Mouse (Mus musculus) WW6 (cell line): ENCODE measurements around the gene Cnksr1.

Source experiments
- DNase-seq: peaks from one replicate; pipeline ENCODE4 v3.0.0-alpha.2; 2013; ENCODE audit warnings: low read depth, low spot score

Cnksr1 gene

DNA sequence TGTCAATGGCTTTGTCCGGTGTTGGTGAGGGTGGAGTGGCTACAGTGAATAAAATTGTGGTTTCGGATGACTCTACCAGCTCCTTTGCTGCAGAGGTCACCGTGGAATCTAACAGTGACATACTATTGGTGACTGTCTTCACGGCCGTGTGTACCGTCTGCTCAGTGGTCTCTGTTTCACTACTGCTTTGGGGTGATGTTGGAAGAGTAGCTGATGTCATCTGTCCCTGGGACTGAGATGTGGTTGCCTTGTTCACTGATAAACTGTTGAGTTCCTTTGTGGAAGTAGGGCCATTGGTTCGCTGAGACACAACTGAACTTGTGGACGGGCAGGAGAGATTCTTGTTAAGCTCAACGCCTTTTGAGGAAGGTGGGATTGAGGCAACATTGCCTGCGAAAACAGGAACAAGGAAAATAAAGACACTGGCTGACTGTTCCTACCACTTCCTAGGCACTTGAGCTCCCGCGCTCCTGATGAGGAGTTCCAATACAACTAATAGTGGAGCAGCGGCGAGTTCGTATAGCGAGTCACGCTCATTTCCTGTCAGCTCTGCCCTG is 34.8 kb downstream of the Cnksr1 start:
- no peak for DNase-seq

DNA sequence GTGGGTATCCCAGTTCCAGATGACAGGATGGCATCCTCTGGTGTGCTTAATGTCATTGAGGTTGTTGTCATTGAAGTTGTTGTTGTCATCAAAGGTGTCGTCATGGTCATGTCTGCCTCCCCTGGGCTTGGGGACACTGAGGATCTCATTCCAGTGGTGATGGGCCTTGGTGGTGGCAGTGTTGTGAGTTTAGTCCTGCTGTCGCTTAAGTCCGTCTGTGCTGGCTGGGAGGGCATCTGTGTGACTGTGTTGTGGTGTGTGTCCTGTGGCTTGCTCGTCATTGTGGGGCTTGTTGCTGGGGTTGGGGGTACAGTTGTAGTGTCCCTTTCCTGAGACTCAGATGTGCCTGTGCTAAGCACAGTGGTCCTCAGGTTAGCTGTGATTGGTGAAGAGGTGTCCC is 35.3 kb downstream of the Cnksr1 start, which contains the start of gene Gm7534:
Gm7534 (minus strand) TSS at position 101 of the 400 bp plus-strand sequence.
- no peak for DNase-seq

DNA sequence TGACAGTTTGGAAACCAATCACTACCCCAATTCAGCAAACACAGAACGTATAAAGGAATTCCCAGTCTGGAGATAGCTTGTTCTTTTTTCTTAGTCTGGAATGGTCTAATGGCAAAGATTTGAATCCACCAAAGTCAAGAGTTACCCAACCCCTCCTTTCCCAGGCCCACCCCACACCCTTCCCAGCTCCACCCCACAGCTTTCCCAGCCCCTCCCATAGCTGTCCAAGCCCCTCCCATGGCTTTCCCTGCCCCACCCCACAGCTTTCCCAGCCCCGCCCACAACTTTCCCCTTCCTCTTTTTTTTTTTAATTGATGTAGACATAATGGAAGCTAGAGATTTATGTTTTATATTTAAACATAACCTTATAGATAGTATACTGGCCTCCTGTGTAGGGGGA is 38.8 kb downstream of the Cnksr1 start:
- DNase-seq, result no peak

DNA sequence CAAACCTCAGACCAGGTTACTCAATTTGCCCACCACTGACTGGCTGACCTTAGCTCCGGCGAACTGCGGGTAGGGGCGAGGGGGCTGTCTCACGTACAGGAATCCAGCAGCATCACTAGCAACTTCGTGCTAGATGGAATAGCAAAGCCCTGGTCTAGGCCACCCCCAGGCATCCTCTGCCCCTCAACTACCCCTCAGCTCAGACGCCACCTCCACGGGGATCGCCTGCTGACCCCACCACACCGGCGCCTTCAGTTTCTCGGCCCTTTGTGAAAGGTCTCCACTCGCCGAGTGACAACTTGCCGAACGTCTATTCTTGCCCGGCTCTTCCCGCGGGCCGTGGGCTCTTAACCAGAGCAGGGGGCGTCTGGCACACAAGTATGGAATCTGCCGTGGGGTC is 51.9 kb downstream of the Cnksr1 start:
- no peak for DNase-seq

GRCm38 (mm10) chr4:134185569-134185968 is 52.6 kb downstream of the Cnksr1 start:
- DNase-seq, result no peak

- DNase-seq, result no peak
Observed at GRCm38 (mm10) chr4:134183711-134184110, 54.5 kb downstream of the Cnksr1 start.

- no peak for DNase-seq
Observed at GRCm38 (mm10) chr4:134181825-134182224, 56.4 kb downstream of the Cnksr1 start.

- no peak for DNase-seq
Observed at GRCm38 (mm10) chr4:134181112-134181511, 57.1 kb downstream of the Cnksr1 start.
